Mouse (Mus musculus) adrenal gland, postnatal 0 days (tissue): ENCODE results near the gene Aldob. TPM values are rescaled to one million over a fixed set of nuclear protein-coding genes. Genes with fewer than 3 reads are reported as not detected.

Source experiments
- polyA plus RNA-seq: library from polyadenylated mRNA; unstranded; fragments of >200 nt; fragmentation: Nextera tagmentation; extraction: Ambion mirVana; gene quantifications from 2 replicates; pipeline ENCODE4 v1.2.1, GENCODE M21; 2015

Aldob gene
- 70.7 and 104 TPM in 2 replicates for polyA plus RNA-seq

DNA sequence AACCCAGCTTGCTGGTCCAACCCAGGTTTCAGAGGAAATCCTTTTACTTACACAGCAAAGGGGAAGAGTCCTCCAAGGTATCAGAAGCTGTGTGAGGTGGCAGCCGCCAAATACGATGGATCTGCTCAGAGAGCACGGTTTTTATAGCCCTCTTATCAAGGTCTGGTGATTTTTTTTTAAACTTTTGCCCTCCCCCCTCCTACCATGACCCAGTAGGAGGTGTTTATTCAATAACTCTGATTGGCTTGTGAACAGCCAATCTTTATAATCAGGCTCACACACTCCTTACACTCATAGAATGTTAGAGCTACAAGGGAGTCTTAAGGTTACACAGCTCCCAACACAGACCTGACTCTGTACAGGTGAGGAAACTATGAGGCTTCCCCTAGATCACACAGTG lies at the start of gene Aldob:
Aldob (minus strand) TSS at position 164 of the 400 bp plus-strand sequence.

GRCm38 (mm10) chr4:49597183-49598100 lies 48.1 kb upstream of the Aldob start, which contains the start of gene Tmem246:
Gene Tmem246 (minus strand): TSS chr4:49597876.

GRCm38 (mm10) chr4:49520572-49521340 lies 28.6 kb downstream of the Aldob start, which contains the start of the genes Mrpl50 and Zfp189:
Gene Mrpl50 (minus strand): TSS chr4:49521093.
Gene Zfp189 (plus strand): TSS chr4:49521176.

GRCm38 (mm10) chr4:49506386-49506785 lies 43.0 kb downstream of the Aldob start, which contains the start of gene Baat:
Gene Baat (minus strand): TSS chr4:49506557.

Other genes starting within 250 kb of the Aldob start
- 0.25 and 0.76 TPM in 2 replicates for gene Acnat2, start 141.4 kb downstream of the Aldob start, polyA plus RNA-seq
- 0.11 TPM in 1 of 2 replicates, not detected in the other for gene Acnat1, start 75.6 kb downstream of the Aldob start, polyA plus RNA-seq
- gene Baat, start 43.0 kb downstream of the Aldob start, polyA plus RNA-seq = 0.23 and 0.43 TPM in 2 replicates
- 73.7 and 75.0 TPM in 2 replicates for gene Mrpl50, start 28.5 kb downstream of the Aldob start, polyA plus RNA-seq
- gene Zfp189, start 28.4 kb downstream of the Aldob start, polyA plus RNA-seq = 5.5 and 5.9 TPM in 2 replicates
- 17.5 and 22.1 TPM in 2 replicates for gene Tmem246, start 48.3 kb upstream of the Aldob start, polyA plus RNA-seq
- gene Rnf20, start 82.5 kb upstream of the Aldob start, polyA plus RNA-seq = 20.1 and 20.3 TPM in 2 replicates
- gene Ppp3r2, start 132.5 kb upstream of the Aldob start, polyA plus RNA-seq = not detected in 2 replicates